Mouse (Mus musculus) gastrocnemius, adult 18-20 months (tissue): ENCODE results near the gene Mapkapk2. TPM values are rescaled to one million over a fixed set of nuclear protein-coding genes. Genes with fewer than 3 reads are reported as not detected.

Source experiments
- DNase-seq: peaks from one replicate; pipeline ENCODE4 v3.0.0; 2021; ENCODE audit warnings: low spot score
- total RNA-seq, 2 experiments: library from RNA; stranded (reverse); gene quantifications; 2 replicates each; pipeline ENCODE4 v1.2.3; 2021

Gene Mapkapk2
- total RNA-seq, 2 experiments from 2014 or later, result 217 to 250 TPM

DNA sequence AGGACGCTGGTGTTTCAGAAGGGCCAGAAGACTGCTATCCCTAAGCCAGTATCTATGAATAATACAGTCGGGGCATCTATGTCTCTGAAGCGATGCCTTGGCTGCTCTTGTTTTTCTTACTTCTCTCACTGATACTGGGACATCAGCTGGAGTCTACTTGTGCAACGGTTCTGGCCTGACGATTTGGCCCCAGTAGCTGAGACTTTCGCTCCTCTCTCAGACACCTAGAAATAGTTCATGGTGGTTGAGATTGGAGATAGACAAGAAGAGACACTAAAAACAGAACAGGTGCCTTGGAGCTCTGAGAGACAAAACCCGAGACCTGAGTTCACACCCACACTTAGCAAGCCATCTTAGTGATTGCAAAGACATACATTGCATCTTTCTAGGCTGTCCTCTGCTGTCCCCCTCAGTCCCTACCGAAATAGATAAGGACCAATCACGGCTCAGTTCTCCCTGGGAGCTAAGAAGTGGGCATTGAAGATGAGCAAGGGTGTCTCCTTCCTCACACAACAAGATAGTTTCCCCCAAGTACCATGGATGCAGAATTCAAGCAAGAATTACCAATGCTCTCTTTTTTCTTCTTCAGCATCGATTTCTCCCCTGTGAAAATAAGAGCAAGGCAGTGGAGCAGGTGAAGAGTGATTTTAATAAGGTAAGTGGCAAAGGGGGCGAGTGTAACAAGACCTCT lies 75.6 kb downstream of the Mapkapk2 start:
- no peak for DNase-seq

DNA sequence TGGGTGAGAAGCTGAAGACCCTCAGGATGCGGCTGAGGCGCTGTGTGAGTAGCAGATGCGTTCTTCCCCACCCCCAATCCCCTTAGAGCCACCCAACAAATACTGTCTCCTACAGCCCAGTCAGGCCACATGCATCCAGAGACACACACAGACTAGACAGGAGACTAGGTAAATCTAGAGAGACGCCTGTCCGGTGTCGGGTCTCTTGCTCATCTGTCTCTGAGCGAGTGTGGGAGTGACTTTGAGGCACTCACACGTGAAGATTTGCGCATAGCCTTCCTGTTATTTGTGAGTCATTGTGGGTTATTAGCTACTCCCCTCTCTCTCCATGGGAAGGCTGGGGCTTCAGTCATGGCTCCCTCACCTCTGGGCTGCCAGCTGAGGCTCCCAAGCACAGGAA lies 76.2 kb downstream of the Mapkapk2 start:
- no peak for DNase-seq

DNA sequence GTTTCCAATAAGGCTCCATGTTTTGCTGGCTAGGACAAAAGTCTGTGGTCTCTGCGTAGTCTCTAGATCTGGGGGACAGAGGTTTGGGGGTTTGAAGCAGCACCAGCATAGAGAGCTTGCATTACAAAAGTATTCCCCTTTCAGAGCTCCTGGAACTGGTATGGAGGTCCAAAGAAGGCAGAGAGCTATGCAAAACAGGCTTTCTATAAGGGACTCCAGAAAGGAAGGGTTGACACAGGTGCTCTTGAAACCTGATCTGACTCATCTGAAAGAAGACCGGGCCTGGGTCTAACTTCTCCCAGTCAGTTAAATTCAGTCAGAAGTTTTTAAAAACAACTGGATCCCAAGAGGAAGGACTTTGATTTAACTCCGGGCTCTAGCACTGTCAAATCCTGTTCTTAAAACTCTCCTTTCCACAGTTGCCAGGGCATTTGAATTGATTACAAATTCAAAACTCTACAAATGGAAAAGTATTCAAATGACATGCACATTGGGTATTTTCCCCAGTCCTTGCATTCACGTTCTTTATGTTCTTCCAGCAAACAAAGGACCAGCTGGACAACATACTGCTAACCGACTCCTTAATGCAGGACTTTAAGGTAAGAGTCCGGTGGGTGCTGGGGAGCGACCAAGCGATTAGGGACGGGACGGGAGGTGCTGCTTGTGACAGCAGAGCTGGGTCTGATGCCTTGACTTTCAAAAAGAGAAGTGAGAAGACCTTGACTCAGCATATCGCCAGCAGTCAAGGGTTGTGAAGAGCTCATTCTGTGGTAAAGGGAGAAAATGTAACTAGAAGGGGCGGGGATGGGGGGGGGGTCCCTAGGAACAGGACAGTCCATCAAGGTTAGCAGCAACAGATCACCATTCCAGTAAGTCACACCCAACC lies 77.0 kb downstream of the Mapkapk2 start:
- DNase-seq, result no peak

GRCm38 (mm10) chr1:131019492-131020098 lies 78.0 kb downstream of the Mapkapk2 start, which contains the start of gene Il10:
Il10 (plus strand) TSS chr1:131019845.
- DNase-seq, result no peak

DNA sequence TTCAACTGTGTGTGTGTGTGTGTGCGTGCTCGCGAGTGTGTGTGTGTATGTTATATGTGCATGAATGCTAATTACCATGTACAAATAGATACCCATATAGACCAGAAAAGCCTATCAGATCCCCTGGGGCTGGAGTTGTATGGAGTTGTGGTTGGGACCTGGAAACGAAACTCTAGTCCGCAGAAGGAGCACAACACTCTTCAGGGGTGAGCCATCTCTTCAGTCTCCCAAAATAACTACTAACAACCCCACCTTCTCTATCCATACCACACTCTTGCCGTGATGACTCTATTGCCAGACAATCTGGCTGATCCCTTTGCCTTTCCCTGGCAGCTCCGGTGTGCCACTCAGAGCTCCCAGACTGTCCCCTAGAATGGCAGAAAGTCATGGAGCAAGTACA lies 81.7 kb downstream of the Mapkapk2 start:
- DNase-seq, result no peak

DNA sequence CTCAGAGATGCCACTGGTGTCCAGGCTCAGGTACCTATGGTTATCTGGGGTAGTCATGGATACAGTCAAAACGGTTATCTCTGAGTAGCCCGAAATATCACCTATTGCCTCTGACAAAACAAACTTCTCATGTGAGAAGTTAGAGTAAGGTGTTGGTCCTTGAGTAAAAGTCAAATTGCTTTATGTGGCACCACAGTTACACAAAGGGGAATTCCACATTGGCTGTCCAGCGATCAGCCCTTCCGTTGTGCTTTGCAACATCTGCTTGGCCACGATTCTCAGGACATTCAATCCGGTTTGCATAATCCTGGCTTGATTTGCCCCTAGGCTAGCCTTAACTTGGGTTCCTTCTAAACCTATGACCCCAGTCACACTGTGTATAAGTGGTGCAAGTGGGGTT lies 82.3 kb downstream of the Mapkapk2 start:
- no peak for DNase-seq

- DNase-seq, result no peak
Observed at GRCm38 (mm10) chr1:131013926-131014325, 83.7 kb downstream of the Mapkapk2 start.

DNA sequence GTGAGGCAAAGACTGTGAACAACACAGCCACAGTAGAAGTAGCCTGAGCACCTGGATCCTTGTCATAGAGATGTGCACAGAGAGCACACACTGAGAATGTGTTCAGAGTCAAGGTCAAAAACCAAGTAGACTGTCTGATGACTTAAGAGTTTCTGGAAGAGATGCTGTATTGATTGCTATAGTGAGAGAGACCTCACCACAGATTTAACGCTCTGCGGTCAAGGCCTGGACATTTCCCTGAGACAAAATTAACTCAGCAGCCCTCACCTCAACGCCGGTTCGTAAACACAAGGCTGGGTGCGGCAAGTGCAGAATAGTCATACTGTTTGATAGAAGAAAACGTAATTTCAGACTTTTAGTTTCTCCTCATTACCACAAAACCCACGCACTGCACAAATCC lies 85.1 kb downstream of the Mapkapk2 start:
- DNase-seq, result no peak

DNA sequence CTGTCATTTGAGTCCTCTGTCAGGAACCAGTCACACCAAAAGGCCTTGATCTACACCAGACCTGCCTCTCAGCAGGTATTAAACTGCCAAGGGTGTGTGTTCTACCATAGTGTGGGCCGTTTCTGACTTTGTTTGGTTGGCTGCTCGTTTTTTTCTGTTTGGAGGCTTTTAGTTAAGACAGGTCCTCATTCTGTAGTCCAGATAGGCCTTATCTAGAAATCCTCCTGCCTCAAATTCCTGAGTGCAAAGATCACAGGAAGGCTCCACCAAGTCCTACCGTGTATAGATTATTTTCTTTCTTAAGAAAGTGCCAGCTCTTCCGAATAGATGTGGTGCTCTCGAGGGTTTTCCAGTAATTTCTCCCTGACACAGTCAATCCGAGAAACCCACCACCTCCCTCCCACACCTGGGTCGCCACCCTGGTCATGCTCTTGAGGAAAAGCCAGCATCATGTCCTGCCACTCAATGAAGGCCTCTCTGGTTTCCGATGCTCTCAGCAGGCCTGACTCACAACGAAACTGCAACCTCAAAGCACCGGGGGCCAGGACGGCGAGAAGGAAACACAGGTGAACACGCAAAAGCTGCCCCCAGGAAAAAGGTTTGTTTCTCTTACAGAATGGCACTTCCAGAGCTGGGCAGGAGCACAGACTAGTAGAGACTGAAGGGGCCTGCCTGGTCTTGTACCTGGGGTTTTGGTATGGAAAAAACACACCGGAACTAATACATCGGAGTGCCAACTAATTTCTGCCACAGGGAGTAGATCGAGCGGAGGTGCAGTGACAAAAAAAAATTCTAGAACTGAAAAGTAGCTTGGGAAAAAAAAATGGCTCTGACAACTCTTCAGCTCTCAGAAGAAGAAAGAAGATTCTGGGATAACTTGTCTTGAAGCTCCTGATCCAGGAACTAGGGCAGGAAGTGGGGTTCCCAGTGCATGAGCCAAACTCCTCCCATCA lies 87.1 kb downstream of the Mapkapk2 start:
- DNase-seq, result no peak

- no peak for DNase-seq
Observed at GRCm38 (mm10) chr1:131006069-131006468, 91.6 kb downstream of the Mapkapk2 start.

Other genes starting within 250 kb of the Mapkapk2 start
- gene Fcmr, start 232.2 kb downstream of the Mapkapk2 start, total RNA-seq, result under 1 TPM in 1 of 2 experiments, not detected in 1; 0.14 TPM
- not detected for gene Il24, start 210.4 kb downstream of the Mapkapk2 start, total RNA-seq
- gene Il20, start 186.4 kb downstream of the Mapkapk2 start, total RNA-seq, result not detected
- gene Il19, start 157.7 kb downstream of the Mapkapk2 start, total RNA-seq, result not detected
- gene Il10, start 78.0 kb downstream of the Mapkapk2 start, total RNA-seq, result not detected
- not detected for gene Dyrk3, start 40.5 kb upstream of the Mapkapk2 start, total RNA-seq
- 10 to 100 TPM; 25.8 to 28.9 TPM for gene Eif2d, start 55.4 kb upstream of the Mapkapk2 start, total RNA-seq
- gene Rassf5, start 147.4 kb upstream of the Mapkapk2 start, total RNA-seq, result 1 to 10 TPM in 1 of 2 experiments, under 1 TPM in 1; 0.39 to 1.1 TPM
- gene Ikbke, start 181.8 kb upstream of the Mapkapk2 start, total RNA-seq, result under 1 TPM; 0.48 to 0.81 TPM